Mouse (Mus musculus): ENCODE measurements around the gene Eif2ak3. TPM values are rescaled to one million over a fixed set of nuclear protein-coding genes. Genes with fewer than 3 reads are reported as not detected.
A peak's percentile ranks its signal among the peaks of the same experiment; 100 is the strongest.

The Eif2ak3 gene
- polyA plus RNA-seq, 1 experiment, result 12.8 TPM

DNA sequence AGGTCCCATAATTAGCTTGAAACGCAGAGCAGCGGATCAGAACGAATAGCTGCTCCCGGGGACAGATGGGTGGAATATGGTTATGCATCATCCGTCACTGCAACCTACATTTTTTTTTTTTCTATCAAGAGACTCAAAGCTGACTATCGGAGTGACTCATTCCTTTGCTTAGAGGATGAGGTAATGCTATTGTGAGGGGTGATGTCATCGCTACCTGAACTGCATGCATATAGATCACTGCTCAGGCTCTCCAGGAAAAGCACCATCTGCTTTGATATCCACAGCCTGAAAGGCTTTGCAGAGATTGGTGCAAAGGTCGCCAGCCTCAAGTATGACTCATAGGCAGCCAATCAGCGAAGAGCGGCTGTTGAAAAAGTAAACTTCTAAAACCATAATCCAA lies 27.8 kb downstream of the Eif2ak3 start:
- Histone ChIP-seq H3K4me3 (ENCODE audit: low read depth, low read length) (no peak overlapping the region), H3K27ac (ENCODE audit: insufficient read depth, low read length) (no peak overlapping the region), H3K9ac (ENCODE audit: low read depth, poor library complexity, severe bottlenecking) (no peak overlapping the region), H3K9me3 (replicated peaks; ENCODE audit: control insufficient read depth, insufficient read depth, low read length, poor library complexity, severe bottlenecking) (no peaks in the 10 kb centered on the region), H3K27me3 (ENCODE audit: control insufficient read depth, insufficient read depth, low read length, poor library complexity, severe bottlenecking) (no peaks in the 10 kb centered on the region), H3K4me1 (ENCODE audit: control insufficient read depth, insufficient read depth, low read length) (no peaks in the 10 kb centered on the region), H3K36me3 (ENCODE audit: control insufficient read depth, insufficient read depth, low read length, poor library complexity, severe bottlenecking) (no peaks in the 10 kb centered on the region)
- TF ChIP-seq EP300 (IDR thresholded peaks at IDR 0.05; ENCODE audit: insufficient read depth, low read depth, low read length) (no peak), CTCF (IDR thresholded peaks at IDR 0.05; ENCODE audit: low read depth, low read length) (no peak), POLR2A (IDR thresholded peaks at IDR 0.05; ENCODE audit: insufficient read depth, low read length) (no peak)

DNA sequence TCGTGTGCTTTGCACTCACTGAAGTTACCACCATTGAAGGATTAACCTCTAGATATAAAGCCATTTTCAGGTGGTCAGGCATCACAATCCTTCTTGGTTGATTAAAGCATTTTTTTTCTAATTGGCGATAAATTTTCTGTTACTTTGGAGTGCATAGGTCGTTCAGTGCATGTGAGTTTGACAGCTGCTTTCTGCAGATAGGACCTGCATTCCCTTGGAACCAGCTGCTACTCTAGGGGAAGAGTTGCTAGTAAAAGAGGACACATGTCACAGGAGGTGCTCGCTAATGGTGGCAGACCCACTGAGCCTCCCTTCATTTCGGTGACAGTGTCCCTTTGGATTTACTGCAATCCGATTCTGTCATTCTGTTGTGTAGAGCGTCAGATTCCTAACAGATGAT lies 28.3 kb downstream of the Eif2ak3 start:
- H3K27me3 ChIP-seq (ENCODE audit: control insufficient read depth, insufficient read depth, low read length, poor library complexity, severe bottlenecking), result no peaks in the 10 kb centered on the region
- H3K36me3 ChIP-seq (ENCODE audit: control insufficient read depth, insufficient read depth, low read length, poor library complexity, severe bottlenecking), result no peaks in the 10 kb centered on the region
- no peak overlapping the region for H3K9ac ChIP-seq (ENCODE audit: low read depth, poor library complexity, severe bottlenecking)
- no peaks in the 10 kb centered on the region for H3K4me1 ChIP-seq (ENCODE audit: control insufficient read depth, insufficient read depth, low read length)
- H3K4me3 ChIP-seq (ENCODE audit: low read depth, low read length), result no peak overlapping the region
- H3K27ac ChIP-seq (ENCODE audit: insufficient read depth, low read length), result no peak overlapping the region
- TF ChIP-seq CTCF (IDR thresholded peaks at IDR 0.05; ENCODE audit: low read depth, low read length) (no peak), EP300 (IDR thresholded peaks at IDR 0.05; ENCODE audit: insufficient read depth, low read depth, low read length) (no peak), POLR2A (IDR thresholded peaks at IDR 0.05; ENCODE audit: insufficient read depth, low read length) (no peak)
- H3K9me3 ChIP-seq (replicated peaks; ENCODE audit: control insufficient read depth, insufficient read depth, low read length, poor library complexity, severe bottlenecking), result no peaks in the 10 kb centered on the region

DNA sequence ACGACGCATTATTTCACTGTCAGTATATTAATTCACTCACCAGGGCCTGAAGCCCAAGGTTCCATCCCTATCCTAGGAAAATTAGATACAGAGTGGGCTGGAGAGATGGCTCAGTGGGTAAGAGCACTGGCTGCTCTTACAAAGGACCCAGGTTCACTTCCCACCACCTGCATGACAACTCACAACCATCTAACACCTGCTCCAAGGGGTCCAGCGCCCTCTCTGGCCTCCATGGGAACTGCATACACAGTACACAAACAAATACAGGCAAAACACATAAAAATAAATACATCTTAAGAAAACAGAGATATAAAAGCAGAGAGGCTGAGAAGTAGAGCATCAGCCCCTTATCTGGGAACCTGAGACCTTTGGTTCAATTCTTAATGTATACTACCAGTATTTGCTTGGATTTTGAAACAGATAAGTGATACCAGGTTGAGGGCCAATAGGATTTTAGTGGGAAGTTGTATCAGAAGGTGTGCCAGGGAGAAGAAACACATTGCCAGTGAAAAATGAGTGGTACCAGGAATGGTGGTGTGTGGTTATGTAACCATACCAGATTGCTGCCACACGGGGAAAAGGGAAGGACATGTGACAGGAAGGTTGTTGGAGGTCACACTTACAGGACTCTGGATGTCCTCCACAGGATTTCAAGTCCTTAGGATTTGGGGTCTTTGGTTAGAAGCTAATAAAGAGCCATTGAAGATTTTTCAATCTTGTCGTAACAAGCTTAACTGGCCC lies 29.9 kb downstream of the Eif2ak3 start:
- no peak overlapping the region for H3K9ac ChIP-seq (ENCODE audit: low read depth, poor library complexity, severe bottlenecking)
- H3K4me1 ChIP-seq (ENCODE audit: control insufficient read depth, insufficient read depth, low read length), result no peaks in the 10 kb centered on the region
- no peaks in the 10 kb centered on the region for H3K9me3 ChIP-seq (replicated peaks; ENCODE audit: control insufficient read depth, insufficient read depth, low read length, poor library complexity, severe bottlenecking)
- peaks cover 2% of the 10 kb centered on the region; the same call in 1 of the 2 replicates for H3K36me3 ChIP-seq (ENCODE audit: control insufficient read depth, insufficient read depth, low read length, poor library complexity, severe bottlenecking)
- no peak overlapping the region for H3K4me3 ChIP-seq (ENCODE audit: low read depth, low read length)
- TF ChIP-seq CTCF (IDR thresholded peaks at IDR 0.05; ENCODE audit: low read depth, low read length) (peak; percentile 72), POLR2A (IDR thresholded peaks at IDR 0.05; ENCODE audit: insufficient read depth, low read length) (no peak)
- H3K27ac ChIP-seq (ENCODE audit: insufficient read depth, low read length), result no peak overlapping the region
- no peaks in the 10 kb centered on the region for H3K27me3 ChIP-seq (ENCODE audit: control insufficient read depth, insufficient read depth, low read length, poor library complexity, severe bottlenecking)

DNA sequence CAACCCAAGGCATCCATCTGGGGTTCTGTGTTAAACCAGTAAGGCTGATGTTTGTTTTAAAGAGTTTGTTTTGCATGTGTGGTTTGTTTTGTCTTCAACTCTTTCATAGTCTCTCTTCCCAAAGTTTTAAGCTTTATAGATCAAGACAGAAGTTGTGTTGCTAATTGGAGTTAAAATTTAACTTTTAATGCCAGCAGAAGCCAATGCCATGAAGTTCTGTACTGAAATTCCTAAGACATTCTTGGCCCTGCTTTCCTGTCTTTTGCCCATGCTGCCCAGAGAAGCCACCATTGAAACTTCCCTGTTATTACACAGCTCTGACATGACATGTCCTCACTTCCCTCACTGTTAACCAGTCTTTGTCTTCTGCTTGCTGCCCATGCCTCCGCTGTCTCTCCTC lies 30.7 kb downstream of the Eif2ak3 start:
- Histone ChIP-seq H3K9ac (ENCODE audit: low read depth, poor library complexity, severe bottlenecking) (no peak overlapping the region), H3K4me3 (ENCODE audit: low read depth, low read length) (no peak overlapping the region)
- TF ChIP-seq EP300 (IDR thresholded peaks at IDR 0.05; ENCODE audit: insufficient read depth, low read depth, low read length), result no peak
- TF ChIP-seq POLR2A (IDR thresholded peaks at IDR 0.05; ENCODE audit: insufficient read depth, low read length), result no peak
- no peak for TF ChIP-seq CTCF (IDR thresholded peaks at IDR 0.05; ENCODE audit: low read depth, low read length)

DNA sequence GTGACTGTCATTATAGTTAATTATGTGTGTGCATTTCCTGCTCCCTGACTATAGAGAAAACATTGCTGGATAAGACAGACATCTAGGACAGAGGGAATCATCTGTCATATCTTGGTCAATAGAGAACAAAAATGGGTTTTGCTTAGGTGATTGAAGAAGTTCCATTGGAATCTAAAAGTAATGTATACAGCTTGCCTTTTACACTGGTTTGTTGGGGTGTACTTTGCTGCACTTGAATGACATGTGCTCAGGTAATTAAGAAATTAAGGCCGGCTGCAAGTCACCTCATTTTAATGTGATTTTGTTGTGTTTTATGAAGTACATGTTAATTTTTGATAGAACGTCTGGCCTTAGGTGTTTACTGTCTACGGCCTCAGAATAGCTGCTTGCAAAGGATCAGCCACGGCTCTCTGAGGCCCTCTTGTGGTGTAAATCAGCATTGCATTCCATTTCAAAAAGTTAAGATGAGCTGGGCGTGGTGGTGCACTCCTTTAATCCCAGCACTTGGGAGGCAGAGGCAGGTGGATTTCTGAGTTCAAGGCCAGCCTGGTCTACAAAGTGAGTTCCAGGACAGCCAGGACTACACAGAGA lies 36.5 kb downstream of the Eif2ak3 start:
- Histone ChIP-seq H3K9me3 (replicated peaks; ENCODE audit: control insufficient read depth, insufficient read depth, low read length, poor library complexity, severe bottlenecking) (no peaks in the 10 kb centered on the region), H3K4me3 (ENCODE audit: low read depth, low read length) (no peak overlapping the region), H3K27me3 (ENCODE audit: control insufficient read depth, insufficient read depth, low read length, poor library complexity, severe bottlenecking) (no peaks in the 10 kb centered on the region), H3K27ac (ENCODE audit: insufficient read depth, low read length) (no peak overlapping the region), H3K9ac (ENCODE audit: low read depth, poor library complexity, severe bottlenecking) (no peak overlapping the region), H3K36me3 (ENCODE audit: control insufficient read depth, insufficient read depth, low read length, poor library complexity, severe bottlenecking) (peaks cover 12% of the 10 kb centered on the region), H3K4me1 (ENCODE audit: control insufficient read depth, insufficient read depth, low read length) (no peaks in the 10 kb centered on the region)
- TF ChIP-seq CTCF (IDR thresholded peaks at IDR 0.05; ENCODE audit: low read depth, low read length), result peak; percentile 70
- no peak for TF ChIP-seq EP300 (IDR thresholded peaks at IDR 0.05; ENCODE audit: insufficient read depth, low read depth, low read length)

More for the DNA sequence above, 30.7 kb downstream of the Eif2ak3 start:
- no peaks in the 10 kb centered on the region for H3K4me1 ChIP-seq (ENCODE audit: control insufficient read depth, insufficient read depth, low read length)
- H3K27ac ChIP-seq (ENCODE audit: insufficient read depth, low read length), result no peak overlapping the region
- H3K9me3 ChIP-seq (replicated peaks; ENCODE audit: control insufficient read depth, insufficient read depth, low read length, poor library complexity, severe bottlenecking), result no peaks in the 10 kb centered on the region
- peaks cover 7% of the 10 kb centered on the region; the same call in 1 of the 2 replicates for H3K36me3 ChIP-seq (ENCODE audit: control insufficient read depth, insufficient read depth, low read length, poor library complexity, severe bottlenecking)
- no peaks in the 10 kb centered on the region for H3K27me3 ChIP-seq (ENCODE audit: control insufficient read depth, insufficient read depth, low read length, poor library complexity, severe bottlenecking)

DNA sequence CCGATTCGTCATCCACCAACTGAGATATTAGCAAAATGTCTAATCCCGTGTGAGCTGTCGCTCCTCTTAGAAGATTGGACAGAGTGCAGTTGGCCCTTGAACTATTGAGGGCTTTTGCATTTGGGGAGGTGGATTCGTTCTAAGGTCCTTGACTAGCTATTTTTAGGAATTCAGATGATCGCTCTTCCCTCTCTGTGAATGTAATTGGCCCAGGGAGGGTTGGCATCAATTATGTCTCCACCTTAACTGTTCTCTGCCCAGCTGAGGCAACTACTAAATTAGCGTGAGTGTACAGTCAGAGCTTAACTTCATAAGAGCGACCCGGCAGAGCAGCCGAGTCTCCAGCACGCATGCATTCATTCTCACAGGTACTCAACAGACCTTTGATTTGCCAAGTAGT lies 43.7 kb downstream of the Eif2ak3 start:
- H3K4me1 ChIP-seq (ENCODE audit: control insufficient read depth, insufficient read depth, low read length), result peaks cover 2% of the 10 kb centered on the region
- peaks cover 8% of the 10 kb centered on the region; the same call in 1 of the 2 replicates for H3K36me3 ChIP-seq (ENCODE audit: control insufficient read depth, insufficient read depth, low read length, poor library complexity, severe bottlenecking)
- TF ChIP-seq POLR2A (IDR thresholded peaks at IDR 0.05; ENCODE audit: insufficient read depth, low read length) (no peak), CTCF (IDR thresholded peaks at IDR 0.05; ENCODE audit: low read depth, low read length) (no peak), EP300 (IDR thresholded peaks at IDR 0.05; ENCODE audit: insufficient read depth, low read depth, low read length) (no peak)

More for the DNA sequence above, 43.7 kb downstream of the Eif2ak3 start:
- Histone ChIP-seq H3K27me3 (ENCODE audit: control insufficient read depth, insufficient read depth, low read length, poor library complexity, severe bottlenecking) (no peaks in the 10 kb centered on the region), H3K9me3 (replicated peaks; ENCODE audit: control insufficient read depth, insufficient read depth, low read length, poor library complexity, severe bottlenecking) (no peaks in the 10 kb centered on the region), H3K4me3 (ENCODE audit: low read depth, low read length) (no peak overlapping the region), H3K9ac (ENCODE audit: low read depth, poor library complexity, severe bottlenecking) (no peak overlapping the region), H3K27ac (ENCODE audit: insufficient read depth, low read length) (no peak overlapping the region)
